Mouse (Mus musculus) embryo, embryonic 10 days (tissue): ENCODE results near the gene Cct7.
"Not testable (repeated sequence)": the region's sequence is repeated elsewhere in the genome, so short reads cannot be mapped to it uniquely, and the experiment has no call there.

Experiments used
- DNase-seq: peaks from one replicate; pipeline ENCODE4 v3.0.0-alpha.2; 2015; ENCODE audit warnings: low spot score

Cct7 gene

DNA sequence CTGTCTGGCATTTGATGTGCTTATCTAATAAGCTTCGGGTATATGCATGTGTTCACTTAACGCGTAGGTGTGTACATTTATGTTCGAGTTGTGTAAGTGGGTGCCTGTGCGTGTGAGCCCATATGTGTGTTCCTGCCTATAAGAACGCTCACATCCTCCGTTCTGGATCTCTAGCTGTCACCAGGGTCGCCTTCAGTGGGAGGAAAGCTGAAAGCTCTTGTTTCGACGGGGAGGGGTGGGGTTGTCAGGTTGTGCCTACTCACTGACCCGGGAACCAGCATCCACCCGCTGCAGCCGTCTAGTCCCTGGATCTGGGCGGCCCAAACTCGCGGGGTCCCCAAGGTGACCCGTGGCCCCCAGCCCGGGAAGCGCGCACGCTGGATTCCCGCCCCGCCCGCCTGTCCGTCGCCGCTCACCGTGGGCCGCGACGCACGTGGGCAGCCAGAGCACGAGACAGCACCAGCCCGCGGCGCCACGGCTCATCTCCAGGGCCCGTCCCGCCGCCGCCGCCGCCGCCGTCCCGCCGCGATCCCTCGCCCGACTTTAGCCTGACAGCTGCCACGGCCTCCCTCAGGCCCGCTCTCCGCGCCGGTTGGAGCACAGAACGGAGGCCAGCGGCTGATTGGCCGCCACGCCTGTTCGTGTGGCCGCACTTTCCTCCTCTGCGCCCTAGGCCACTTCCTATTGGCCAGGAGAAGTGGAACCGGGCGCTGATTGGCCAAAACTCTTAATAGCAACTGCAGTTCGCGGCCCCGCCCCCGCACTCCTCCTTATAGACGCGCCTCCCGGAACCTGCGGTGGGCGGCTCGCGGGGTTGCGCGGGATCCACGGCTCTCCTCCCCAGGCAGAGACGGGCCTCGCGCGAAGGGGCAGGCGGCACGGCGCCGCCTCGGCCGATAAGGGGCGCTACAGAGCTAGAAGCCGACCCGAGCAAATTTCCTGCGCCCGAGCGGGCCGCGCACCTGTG, at the start of gene Cct7:
Gene Cct7 (plus strand): TSS at position 818 of the 967 bp plus-strand sequence.
- DNase-seq: peak; percentile 99

DNA sequence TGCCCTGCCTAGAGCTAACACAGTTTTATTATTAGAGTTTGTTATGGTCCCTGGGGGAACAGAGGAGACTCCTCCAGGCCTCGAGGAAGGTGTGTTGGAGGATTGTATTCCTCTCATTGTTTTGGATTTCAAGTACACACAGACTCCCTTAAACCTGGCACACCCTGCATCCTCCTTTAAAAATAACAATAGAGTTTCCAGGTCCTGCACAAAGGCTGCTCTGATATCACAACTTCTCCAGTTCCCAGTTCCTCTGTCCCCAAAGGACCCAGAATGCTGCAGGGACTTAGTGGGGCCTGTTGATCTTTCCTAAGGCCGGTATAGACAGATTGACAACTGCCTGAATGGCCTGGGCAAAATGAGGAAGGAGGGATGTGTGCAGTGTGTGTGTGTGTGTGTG, 48.7 kb upstream of the Cct7 start:
- DNase-seq: no peak

DNA sequence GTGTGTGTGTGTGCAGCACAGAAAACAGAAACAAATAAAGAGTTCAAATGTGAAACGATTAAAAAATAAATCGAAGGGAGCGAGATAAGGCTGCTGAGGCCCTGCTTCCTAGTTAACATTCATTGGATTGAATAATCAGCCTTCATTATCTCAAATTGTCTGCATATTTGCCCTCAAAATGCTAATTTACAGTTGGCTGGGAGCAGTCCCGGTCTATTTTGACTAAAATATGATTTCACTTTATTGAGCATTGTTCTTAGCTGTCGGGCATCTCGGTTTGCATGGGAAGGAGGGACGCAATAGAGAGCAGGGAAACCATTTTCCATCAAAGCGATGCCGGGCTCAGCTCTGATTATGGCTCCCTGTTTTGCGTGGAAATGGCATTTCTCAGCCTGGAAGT, 48.3 kb upstream of the Cct7 start:
- DNase-seq: no peak

DNA sequence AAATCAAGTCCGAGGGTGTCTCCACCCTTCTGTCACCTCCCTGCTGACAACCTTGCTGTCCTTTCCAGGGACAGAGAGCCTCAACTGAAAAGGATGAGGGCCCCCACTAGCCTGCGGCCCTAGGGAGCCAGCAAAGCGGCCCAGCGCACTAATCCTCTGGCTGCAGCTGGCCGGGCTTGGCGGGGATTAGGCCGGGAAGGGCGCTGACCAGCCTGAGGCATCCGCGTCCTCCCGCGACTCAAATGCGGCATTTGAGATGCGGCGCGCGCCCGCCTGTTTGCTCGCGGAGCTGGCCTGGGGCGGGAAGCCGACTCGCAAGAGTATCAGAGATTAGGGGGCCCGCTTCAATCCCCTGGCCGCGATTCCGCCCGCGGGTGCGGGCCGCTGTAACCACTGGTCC, 42.3 kb upstream of the Cct7 start:
- peak; percentile 67 for DNase-seq

DNA sequence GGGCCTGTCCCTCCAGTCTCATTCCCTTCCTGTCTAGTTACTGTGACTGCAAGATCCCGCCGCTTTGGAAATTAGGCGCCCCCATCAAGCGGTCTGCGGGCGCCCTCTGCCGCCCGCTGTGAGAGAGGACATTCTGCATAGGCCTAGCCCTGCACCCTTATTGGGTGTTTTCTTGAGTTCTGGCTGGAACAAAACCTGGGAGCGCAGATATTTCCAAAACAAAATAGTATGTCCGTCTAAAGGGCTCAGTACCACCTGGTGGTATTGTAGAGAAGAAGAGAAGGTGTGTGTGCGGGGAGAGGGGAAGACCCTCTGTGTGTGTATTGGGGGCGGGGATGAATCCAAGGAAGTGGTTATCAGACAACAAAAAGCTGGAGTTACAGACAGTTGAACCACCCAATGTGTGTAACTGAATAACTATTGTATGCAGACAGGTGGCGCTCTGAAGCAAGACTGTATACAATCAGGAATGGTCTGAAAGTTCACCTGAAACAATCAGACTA, 40.5 kb upstream of the Cct7 start:
- peak; percentile 67 for DNase-seq

DNA sequence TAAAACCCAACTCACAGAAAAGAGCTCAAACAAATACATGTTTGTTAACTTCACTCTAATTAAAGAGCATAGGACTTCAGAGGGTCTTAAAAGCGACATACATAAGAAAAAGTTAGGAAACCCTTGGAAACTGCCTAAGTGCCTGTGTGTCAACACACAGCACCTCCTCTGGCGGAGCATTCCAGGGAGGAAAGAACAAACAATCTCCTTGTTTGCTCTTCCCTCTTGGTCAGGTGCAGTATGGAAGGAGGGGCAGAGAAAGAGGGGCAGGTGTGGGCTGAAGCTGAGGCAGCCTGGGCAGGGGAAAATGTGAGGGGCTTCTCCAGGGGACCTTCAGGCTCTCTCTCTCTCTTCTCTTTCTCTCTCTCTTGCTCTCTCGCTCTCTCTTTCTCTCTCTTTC, 35.5 kb upstream of the Cct7 start:
- no peak for DNase-seq

DNA sequence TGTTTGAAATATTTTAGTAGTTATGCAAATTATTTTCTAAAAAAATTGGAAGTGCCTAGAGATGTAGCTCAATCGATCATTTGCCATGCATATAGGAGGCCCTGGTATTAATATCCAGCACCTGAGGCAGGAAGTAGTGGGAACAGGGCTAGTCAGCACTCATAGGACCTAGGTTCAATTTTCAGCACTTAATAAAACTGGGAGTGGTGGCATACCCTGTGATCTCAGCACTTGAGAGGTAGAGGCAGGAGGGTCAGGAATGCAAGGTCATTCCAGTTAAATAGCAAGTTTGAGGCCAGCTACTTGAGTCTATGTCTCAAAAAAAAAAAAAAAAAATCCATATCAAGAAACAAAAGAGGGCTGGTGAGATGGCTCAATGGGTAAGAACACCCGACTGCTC, 32.2 kb upstream of the Cct7 start:
- no peak for DNase-seq

DNA sequence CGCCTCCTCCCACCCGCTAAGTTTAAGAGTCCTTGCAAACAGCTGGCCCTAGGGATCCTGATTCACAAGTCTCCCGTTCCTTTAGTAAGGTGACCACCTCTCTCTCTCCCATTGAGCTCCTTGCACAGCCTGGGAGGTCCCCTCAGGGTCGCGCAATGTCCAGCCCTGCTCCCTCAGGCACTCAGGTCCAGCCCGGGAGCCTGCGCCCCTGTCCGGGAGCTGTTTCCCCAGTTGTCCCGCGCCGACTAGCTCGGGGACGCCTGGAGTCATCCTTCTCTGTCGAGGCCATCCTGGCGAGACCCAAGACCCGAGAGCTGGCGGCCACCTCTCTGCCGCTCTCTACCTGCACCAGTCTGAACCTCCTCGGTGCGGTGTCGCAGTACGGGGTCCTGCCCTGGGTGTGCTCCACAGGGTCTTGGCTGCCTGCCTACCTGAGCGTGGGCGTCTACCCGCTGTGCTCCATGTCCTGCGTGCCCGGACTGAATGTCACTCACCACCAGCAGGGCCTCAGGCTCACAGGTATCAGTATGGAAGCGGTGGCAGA, 27.4 kb upstream of the Cct7 start, which contains the start of gene Noto:
Gene Noto (plus strand): TSS at position 51 of the 544 bp plus-strand sequence.
- DNase-seq: peak; percentile 18

DNA sequence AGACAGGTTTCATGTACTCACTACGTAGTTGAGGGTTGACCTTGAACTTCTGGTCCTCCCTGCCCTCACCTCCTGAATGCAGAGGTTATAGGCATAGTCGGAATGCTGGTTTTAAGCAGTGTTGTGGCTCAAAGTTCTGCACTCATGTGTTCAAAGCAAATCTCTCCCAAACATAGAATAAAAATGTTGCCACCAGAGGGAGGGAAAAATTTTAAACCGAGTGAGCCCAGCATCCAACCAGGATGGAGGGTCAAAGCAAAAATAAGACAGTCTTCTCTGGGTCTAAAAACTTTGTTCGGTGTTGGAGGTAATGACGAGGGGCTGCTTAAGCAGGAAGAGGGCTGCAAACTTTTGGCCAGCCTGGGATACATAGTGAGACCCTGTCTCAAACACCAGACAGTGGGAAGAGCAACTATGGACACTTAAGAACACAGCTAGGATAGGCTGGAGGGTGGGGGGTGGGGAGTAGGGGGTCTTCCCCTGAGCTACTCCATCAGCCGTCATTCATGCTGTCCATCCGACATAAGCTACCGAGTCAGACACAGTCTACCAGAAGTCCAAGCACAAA, 20.0 kb upstream of the Cct7 start:
- DNase-seq: no peak

DNA sequence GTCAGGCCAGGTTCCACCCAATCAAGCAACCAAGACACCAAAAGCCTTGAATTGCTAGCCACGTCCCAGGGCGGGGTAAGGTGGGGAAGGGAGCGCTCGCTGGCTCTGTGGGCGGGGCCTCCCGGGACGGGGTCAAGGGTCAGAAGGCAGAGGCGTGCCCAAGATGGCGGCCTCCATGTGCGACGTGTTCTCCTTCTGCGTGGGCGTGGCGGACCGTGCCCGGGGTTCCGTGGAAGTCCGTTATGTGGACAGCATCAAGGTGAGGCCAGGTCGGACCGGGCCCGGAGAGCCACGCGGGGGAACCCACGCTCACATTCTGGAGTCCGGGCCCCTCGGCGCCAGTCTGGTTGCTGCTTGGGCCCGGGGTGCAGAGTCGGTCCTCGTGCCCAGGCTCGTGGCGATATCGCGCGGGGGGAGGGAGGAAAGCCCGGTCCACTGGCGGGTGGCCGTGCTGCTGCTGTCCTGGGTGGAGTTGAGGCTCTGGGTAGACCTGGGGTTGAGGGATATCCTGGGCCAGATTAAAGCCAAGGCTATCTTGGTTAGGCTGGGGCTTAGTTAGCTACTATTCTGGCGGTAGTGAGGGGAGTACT, 19.4 kb upstream of the Cct7 start, which contains the start of gene Smyd5:
Gene Smyd5 (plus strand): TSS at position 148 of the 590 bp plus-strand sequence.
- peak; percentile 90 for DNase-seq

DNA sequence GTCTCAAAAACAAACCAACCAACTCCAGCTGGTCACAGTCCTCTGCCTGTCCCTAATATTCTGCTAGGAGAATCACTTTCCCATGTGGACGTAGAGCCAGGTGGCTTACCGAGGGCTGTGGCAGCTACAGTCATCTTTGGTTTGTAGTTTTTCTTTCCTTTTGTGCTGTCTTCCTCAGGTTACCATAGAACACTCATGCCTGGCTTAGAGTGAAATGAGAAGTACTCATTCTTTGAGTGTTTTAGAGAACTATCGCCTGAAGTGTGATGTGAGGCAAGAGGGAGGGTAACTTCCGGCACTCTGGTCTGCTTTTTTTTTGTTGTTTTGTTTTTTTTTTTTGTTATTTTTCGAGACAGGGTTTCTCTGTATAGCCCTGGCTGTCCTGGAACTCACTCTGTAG, 17.4 kb upstream of the Cct7 start:
- no peak for DNase-seq

DNA sequence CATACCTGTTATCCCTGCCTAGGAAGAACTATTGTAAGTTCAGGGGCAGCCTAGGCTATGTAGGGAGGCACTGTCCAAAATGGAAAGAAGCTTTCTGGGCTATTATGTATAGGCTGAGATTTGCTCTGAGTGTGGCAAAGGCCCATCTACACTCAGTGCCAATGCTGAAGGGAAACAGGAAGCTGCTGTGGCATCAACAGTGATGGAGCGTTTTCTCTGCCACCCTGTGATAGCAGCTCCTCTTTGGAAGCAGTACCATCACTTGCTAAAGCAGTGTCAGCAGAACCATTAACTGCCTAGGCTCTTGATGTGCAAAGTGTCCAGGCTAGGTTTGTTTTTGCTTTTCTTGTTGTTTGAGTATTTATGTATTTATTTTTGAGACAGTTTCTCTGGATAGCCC, 15.1 kb upstream of the Cct7 start:
- DNase-seq: no peak

DNA sequence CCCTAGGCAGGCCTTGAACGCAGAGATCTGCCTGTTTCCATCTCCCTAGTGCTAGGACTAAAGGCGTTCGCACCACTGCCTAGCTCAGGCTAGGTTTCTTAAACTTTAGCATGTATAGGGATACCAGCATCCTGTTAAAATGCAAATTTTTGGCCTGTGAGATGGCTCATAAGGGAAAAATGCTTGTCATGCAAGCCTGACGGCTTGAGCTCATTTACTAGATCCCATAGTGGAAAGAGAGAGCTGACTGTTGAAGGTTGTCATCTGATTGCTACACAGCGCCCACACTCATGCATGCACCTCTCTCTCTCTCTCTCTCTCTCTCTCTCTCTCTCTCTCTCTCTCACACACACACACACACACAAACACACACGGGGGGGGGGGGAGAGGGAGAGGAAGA, 14.7 kb upstream of the Cct7 start:
- no peak for DNase-seq

DNA sequence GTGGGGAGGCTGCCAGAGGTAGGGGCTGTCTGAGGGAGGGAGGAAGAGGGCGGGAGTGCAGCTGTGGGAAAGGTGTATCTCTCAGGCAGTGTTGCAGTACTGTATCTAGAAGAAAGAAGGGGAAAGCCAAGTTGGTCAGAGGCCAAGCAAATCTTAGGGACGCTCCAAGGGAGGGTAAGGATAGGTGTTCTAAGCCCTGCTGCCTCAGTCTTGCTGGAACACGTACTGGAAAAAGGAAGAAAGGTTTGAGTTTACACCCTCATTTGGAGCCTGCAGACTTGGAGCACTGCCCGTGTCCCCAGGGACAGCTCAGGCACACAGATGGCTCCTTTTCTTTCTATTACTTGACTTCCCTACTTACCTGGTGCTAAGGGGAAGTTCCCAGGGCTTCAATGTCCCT, 10.2 kb upstream of the Cct7 start:
- DNase-seq: no peak

DNA sequence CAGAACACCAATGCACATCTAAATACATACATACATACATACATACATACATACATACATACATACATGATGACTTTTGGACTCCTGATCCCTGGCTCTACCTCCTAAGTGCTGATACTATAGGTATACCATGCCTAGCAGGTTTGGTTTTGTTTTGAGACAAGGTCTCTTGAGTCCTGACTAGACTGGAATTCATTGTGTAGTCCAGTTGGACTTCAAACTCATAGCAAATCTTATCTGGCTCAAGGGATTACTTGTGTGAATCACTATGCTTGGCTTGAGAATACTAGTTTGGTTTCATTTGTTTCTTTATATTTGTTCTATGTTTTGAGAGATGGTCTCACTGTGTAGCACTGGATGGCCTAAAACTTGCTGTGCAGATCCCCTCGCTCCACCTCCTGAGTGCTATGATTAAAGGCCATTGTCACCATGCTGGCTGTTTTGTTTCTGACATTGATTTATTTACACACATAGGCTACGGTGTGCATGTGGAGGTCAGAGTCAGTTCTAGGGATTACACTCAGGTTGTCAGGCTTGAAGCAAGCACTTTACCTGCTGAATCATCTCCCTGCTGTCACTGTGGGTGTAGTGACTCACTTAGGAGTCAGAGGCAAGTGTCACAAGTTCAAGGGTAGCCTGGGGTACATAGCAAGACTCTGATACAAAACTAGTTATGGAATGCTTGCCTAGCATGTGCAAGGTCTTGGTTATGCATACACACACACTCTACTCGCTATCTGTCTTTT, 7.7 kb upstream of the Cct7 start:
- no peak for DNase-seq

DNA sequence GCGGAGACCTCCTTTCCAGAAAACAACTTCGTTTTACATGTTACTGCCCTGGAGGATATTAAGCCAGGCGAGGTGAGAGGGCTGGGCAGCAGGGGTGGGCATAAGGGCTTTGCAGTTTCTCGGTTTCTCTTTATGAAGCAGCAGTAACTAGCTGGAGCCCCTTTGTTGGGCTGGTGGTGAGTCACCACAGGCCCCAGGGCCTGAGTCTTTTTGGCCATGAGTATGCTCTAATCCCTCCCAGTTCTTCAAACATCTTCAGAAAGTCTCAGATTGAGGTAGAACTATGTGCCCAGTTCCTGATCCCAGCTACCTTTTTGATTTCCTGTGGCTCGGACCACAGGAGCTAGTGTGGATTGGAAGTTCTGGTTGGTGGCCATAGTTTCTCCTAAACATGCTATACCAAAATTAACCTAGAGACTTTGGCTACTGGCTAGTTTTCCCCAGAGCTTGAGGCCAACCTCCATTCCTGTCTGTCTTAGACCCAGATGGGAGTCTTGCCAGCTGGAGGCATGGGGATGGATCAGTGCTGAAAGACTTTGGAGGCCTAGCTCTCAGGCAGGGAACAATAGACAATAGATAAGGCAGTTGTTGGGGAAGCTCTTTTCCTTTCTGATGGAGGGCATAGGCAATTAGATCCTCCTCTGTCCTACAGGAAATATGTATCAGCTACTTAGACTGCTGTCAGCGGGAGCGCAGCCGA, 6.9 kb upstream of the Cct7 start:
- DNase-seq: no peak

DNA sequence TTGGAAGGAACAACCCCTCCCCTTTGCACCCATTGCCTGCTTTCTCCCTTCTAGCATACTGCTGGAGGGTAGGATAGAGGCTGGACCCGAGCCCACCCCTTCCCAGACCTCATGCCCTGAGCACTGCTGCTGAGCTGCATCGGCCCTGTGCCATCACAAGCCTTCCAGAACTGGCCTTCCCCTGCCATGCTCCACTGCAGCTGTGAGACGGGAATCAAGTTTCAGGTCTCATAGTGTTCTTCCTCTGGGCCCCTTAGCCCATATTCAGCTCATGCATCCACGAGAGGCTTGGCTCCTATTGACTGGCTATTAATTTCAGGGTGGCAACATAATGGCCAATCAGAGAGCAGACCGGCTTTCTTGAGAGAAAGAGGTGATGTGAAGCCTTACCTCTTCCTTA, 6.0 kb upstream of the Cct7 start:
- DNase-seq: no peak

DNA sequence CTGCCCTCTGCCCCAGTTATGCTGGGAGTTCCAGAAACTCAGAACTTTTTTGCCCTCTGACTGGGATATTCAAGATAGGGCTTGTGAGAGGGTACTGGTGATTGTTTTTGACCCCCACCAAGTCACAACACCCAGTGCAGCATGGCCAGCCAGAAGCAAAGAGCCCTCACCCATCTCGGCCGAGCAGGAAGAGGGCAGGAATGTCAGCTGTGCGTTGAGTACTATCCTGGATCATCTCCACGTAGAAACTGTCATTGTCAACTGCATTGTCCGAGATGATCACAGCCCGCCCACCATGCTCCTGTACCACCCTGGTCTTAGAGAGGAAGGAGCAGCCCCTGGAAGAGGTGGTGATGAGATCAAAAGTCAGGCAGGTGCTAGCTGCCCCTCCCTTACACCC, 4.0 kb upstream of the Cct7 start:
- DNase-seq: no peak

DNA sequence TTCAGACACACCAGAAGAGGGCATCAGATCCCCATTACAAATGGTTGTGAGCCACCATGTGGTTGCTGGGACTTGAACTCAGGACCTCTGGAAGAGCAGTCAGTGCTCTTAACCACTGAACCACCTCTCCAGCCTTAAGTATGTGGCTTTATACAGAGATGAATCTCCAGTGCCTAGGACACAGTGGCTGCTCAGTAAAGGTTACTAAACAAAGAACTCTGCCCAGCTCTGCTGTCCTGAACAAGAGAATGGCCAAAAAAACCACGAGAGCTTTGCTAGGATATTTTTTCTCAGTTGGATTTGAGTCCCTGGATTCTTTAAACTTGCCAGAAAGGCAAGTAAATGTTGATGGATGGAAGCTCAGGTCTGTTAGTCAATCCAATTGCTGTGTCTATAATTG, 1.2 kb upstream of the Cct7 start:
- not testable (repeated sequence) for DNase-seq

DNA sequence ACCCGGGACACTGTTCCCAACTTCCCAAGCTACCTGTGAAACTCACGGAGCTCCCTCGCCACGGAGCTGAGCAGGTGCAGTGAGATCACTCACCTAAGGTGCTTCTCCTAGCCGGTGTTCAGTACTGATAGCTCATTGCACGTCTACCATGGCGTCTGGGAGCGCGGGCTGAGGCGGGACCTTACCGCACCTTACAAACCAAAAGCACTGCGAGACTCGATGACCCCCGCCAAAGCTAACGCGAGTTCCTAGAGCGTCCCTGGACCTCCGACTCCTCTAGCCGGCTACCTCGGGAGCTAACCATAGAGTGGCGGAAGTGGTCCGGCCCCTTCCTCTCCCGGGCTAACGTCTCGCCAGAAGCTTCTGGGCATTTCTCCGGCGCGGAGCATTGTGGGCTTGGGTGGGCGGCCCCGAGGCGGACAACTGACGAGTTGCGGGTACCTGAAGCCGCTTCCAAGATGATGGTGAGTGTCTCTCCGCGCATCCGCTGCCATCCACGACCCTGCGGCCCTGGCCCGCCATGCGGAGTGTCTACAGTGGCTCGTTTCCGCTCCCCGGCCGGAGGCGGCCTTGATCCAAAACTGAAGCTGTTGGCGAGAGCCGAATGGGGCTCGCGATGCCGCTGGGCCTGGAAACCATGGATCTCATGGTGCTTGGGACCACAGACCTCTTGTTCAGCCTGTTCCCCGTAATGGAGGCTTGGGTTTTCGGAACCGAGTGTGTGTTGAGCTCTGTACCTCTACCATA, 523 bp downstream of the Cct7 start, which contains the start of gene Pradc1:
Gene Pradc1 (minus strand): TSS at position 307 of the 747 bp plus-strand sequence.
- DNase-seq: peak; percentile 99

DNA sequence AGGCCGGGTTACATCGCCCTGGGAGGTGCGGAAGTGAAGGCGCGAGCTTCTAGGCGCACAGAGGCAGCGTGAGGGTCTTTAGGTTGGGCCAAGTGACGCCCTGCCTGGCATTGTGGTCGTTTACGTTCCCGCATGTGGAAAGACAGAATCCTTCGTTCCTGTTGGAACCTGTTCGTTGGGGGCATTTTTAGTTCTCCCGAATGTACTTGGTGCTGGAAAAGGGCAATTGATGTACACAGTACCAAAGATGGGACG, 1.0 kb downstream of the Cct7 start:
- no peak for DNase-seq
